Mouse (Mus musculus): Measurements from ENCODE around the gene Klrb1f. TPM values are rescaled to one million over a fixed set of nuclear protein-coding genes. Genes with fewer than 3 reads are reported as not detected.

The Klrb1f gene
- polyA plus RNA-seq, 2 experiments: 0.15 TPM; not detected in 1

DNA sequence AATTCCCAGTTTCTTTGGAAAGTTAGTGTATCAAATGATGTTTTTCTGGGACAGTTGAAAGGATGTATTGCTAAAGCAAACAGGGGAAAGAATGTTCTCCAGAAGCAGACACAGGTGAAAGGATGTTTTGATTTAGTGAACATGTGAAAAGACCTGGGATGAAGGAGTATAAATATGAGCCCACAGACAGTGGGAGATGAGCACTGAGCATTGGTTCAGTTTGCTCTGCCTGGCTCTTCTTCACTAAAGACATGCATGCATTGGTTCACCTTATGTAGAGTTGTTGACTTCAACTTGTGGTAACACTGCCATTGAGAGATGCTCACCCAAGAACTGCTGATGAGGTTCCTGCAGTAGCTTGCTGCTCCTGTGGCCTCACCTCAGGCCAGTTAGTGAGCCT lies 9.4 kb upstream of the Klrb1f start:
- Histone ChIP-seq H3K4me1 (ENCODE audit: control insufficient read depth, insufficient read depth, low read length) (no peaks in the 10 kb centered on the region), H3K27me3 (ENCODE audit: control insufficient read depth, insufficient read depth, low read length) (no peaks in the 10 kb centered on the region), H3K27ac (replicated peaks; ENCODE audit: low read depth, low read length) (no peak overlapping the region), H3K36me3 (ENCODE audit: control insufficient read depth, insufficient read depth, low read length) (no peaks in the 10 kb centered on the region), H3K9ac (ENCODE audit: low read depth, low read length, severe bottlenecking) (no peak overlapping the region), H3K9me3 (ENCODE audit: control insufficient read depth, low read length) (no peaks in the 10 kb centered on the region), H3K4me2 (replicated peaks; ENCODE audit: low read depth, low read length, severe bottlenecking) (no peak overlapping the region), H3K4me3 (replicated peaks; ENCODE audit: low read length) (no peak overlapping the region)
- no peak for DNase-seq (ENCODE audit: low spot score)
- ATAC-seq (ENCODE audit: low FRiP score, low read depth): no peak
- no peak for TF ChIP-seq POLR2A (IDR thresholded peaks at IDR 0.05; ENCODE audit: borderline replicate concordance, extremely low read depth, insufficient read depth, insufficient read length)

DNA sequence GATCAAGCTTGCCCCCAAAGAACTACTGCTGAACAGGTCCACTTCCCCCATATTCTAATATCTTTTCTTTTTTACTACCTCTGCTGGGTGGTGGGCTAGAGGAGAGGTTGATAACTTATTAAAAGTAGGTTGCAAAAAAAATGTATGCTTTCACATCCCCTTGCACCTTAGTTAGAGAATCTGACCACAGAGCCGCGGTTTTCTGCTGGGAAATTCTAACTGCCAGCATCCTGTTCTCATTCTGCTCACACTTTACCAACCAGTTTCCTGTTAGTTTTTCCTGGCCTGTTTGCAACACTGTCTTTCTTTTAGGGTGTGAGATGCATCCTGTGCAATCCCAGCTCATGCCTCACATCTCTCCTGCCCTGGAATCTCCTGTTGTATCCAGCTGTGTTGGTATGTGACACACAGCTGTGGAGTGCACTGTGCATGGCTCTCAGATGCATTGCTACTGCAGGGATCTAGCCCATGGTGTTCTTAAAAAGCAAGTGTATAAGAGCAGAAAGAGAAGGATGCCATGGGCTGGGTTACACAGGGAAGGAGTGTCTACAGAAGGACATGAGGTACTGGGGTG lies 8.7 kb upstream of the Klrb1f start:
- no peak for TF ChIP-seq POLR2A (IDR thresholded peaks at IDR 0.05; ENCODE audit: borderline replicate concordance, extremely low read depth, insufficient read depth, insufficient read length)
- Histone ChIP-seq H3K4me2 (replicated peaks; ENCODE audit: low read depth, low read length, severe bottlenecking) (no peak overlapping the region), H3K36me3 (ENCODE audit: control insufficient read depth, insufficient read depth, low read length) (no peaks in the 10 kb centered on the region), H3K27ac (replicated peaks; ENCODE audit: low read depth, low read length) (no peak overlapping the region), H3K9ac (ENCODE audit: low read depth, low read length, severe bottlenecking) (no peak overlapping the region), H3K27me3 (ENCODE audit: control insufficient read depth, insufficient read depth, low read length) (no peaks in the 10 kb centered on the region), H3K9me3 (ENCODE audit: control insufficient read depth, low read length) (no peaks in the 10 kb centered on the region), H3K4me3 (replicated peaks; ENCODE audit: low read length) (no peak overlapping the region), H3K4me1 (ENCODE audit: control insufficient read depth, insufficient read depth, low read length) (no peaks in the 10 kb centered on the region)
- 74% methylated on average over 2 of the region's 2 CpGs for WGBS
- ATAC-seq (ENCODE audit: low FRiP score, low read depth) (no peak), DNase-seq (ENCODE audit: low spot score) (no peak)

DNA sequence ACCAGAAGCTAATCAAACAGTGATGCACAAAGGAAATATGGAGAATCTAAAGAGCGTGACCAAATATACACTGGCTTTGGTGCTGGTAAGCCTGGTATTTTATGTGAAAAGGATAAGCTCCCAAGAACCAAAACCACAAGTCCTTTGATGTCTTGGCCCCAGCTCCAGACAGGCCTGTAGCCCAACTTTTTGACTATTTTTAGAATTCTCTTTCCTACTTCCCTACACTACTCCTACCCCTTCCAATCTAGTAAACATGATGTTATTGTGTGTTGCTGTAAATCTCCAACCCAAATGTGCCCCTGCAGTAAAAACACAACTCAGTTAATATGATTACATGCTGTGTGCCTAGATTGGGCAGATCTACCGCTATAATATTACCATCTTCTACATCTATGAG lies 4.2 kb upstream of the Klrb1f start:
- Histone ChIP-seq H3K9ac (ENCODE audit: low read depth, low read length, severe bottlenecking) (no peak overlapping the region), H3K27ac (replicated peaks; ENCODE audit: low read depth, low read length) (no peak overlapping the region), H3K4me3 (replicated peaks; ENCODE audit: low read length) (no peak overlapping the region), H3K36me3 (ENCODE audit: control insufficient read depth, insufficient read depth, low read length) (no peaks in the 10 kb centered on the region), H3K4me2 (replicated peaks; ENCODE audit: low read depth, low read length, severe bottlenecking) (no peak overlapping the region), H3K27me3 (ENCODE audit: control insufficient read depth, insufficient read depth, low read length) (no peaks in the 10 kb centered on the region), H3K4me1 (ENCODE audit: control insufficient read depth, insufficient read depth, low read length) (no peaks in the 10 kb centered on the region), H3K9me3 (ENCODE audit: control insufficient read depth, low read length) (no peaks in the 10 kb centered on the region)
- TF ChIP-seq POLR2A (IDR thresholded peaks at IDR 0.05; ENCODE audit: borderline replicate concordance, extremely low read depth, insufficient read depth, insufficient read length): no peak
- ATAC-seq (ENCODE audit: low FRiP score, low read depth): no peak
- WGBS: 85% methylated on average over 2 of the region's 2 CpGs
- no peak for DNase-seq (ENCODE audit: low spot score)

DNA sequence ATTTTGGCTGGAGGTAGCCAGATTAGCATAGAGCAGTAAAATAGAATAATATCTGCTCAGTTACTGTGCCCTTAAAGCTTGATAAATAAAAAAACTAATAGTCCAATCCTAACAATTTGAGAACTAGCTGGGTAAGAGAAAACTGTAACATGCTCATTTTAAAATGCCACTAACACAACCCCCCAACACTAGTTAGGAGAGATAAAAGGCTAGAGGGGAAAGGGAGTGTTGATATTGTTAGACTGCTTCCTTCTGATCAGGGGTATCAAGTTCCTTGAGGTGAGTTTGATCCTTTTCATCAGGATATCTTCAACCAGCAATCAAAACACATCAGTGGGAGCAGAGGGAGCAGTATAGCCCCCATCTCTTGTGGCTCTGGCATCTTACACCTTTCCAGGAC lies 3.2 kb upstream of the Klrb1f start:
- Histone ChIP-seq H3K4me1 (ENCODE audit: control insufficient read depth, insufficient read depth, low read length) (no peaks in the 10 kb centered on the region), H3K27me3 (ENCODE audit: control insufficient read depth, insufficient read depth, low read length) (no peaks in the 10 kb centered on the region), H3K27ac (replicated peaks; ENCODE audit: low read depth, low read length) (no peak overlapping the region), H3K4me2 (replicated peaks; ENCODE audit: low read depth, low read length, severe bottlenecking) (no peak overlapping the region), H3K9ac (ENCODE audit: low read depth, low read length, severe bottlenecking) (no peak overlapping the region), H3K36me3 (ENCODE audit: control insufficient read depth, insufficient read depth, low read length) (no peaks in the 10 kb centered on the region), H3K4me3 (replicated peaks; ENCODE audit: low read length) (no peak overlapping the region), H3K9me3 (ENCODE audit: control insufficient read depth, low read length) (no peaks in the 10 kb centered on the region)
- no peak for TF ChIP-seq POLR2A (IDR thresholded peaks at IDR 0.05; ENCODE audit: borderline replicate concordance, extremely low read depth, insufficient read depth, insufficient read length)
- DNase-seq (ENCODE audit: low spot score) (no peak), ATAC-seq (ENCODE audit: low FRiP score, low read depth) (no peak)

DNA sequence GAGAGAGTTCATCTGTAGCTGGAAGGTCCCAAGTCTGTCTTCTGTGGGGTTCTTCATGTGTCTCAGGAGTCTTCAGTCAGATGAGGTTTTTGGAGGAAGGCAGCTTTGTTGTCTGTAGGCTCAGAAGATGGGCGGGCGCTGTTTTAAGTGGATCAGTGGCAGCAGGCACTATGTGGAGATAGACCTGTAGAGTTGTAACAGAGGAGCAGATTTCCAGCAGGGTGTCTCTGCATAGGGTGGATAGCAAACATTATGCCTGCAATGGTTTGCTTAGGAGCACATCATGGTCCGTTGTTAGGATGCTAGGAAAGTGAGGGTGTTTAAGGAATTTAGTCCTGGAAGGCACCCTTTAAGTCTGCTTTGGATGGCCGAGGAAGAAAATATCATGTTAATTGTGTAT lies 2.7 kb downstream of the Klrb1f start:
- Histone ChIP-seq H3K36me3 (ENCODE audit: control insufficient read depth, insufficient read depth, low read length) (no peaks in the 10 kb centered on the region), H3K4me2 (replicated peaks; ENCODE audit: low read depth, low read length, severe bottlenecking) (no peak overlapping the region), H3K9ac (ENCODE audit: low read depth, low read length, severe bottlenecking) (no peak overlapping the region), H3K27ac (replicated peaks; ENCODE audit: low read depth, low read length) (no peak overlapping the region), H3K4me3 (replicated peaks; ENCODE audit: low read length) (no peak overlapping the region), H3K27me3 (ENCODE audit: control insufficient read depth, insufficient read depth, low read length) (no peaks in the 10 kb centered on the region), H3K4me1 (ENCODE audit: control insufficient read depth, insufficient read depth, low read length) (no peaks in the 10 kb centered on the region), H3K9me3 (ENCODE audit: control insufficient read depth, low read length) (no peaks in the 10 kb centered on the region)
- ATAC-seq (ENCODE audit: low FRiP score, low read depth) (no peak), DNase-seq (ENCODE audit: low spot score) (no peak)
- 30% methylated on average over 4 of the region's 4 CpGs for WGBS
- no peak for TF ChIP-seq POLR2A (IDR thresholded peaks at IDR 0.05; ENCODE audit: borderline replicate concordance, extremely low read depth, insufficient read depth, insufficient read length)
